Mouse (Mus musculus): ENCODE measurements around the gene Asb11. TPM values are rescaled to one million over a fixed set of nuclear protein-coding genes. Genes with fewer than 3 reads are reported as not detected.
A peak's percentile ranks its signal among the peaks of the same experiment; 100 is the strongest.

Gene Asb11
- total RNA-seq, 4 experiments from 2014 or later: 144 to 186 (median 154) TPM

DNA sequence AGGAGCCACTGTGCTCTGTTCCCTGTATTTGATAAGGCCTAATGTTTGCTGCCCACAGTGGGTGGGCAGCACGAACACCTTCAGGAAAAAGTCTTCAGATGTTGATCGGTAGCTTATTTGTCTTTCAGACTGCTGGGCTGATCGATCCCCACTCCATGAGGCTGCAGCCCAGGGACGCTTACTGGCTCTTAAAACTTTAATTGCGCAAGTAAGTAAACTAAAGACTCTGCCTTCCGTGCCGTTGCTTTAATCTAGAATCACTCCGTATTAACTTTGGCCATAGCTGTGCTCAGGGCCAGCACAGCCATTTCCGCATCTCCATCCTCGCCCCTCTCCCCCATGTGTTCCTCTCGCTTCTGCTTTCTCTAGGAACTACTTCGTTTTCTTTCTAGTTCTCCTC lies 8.8 kb downstream of the Asb11 start:
- DNase-seq (ENCODE audit: low spot score): no peak

DNA sequence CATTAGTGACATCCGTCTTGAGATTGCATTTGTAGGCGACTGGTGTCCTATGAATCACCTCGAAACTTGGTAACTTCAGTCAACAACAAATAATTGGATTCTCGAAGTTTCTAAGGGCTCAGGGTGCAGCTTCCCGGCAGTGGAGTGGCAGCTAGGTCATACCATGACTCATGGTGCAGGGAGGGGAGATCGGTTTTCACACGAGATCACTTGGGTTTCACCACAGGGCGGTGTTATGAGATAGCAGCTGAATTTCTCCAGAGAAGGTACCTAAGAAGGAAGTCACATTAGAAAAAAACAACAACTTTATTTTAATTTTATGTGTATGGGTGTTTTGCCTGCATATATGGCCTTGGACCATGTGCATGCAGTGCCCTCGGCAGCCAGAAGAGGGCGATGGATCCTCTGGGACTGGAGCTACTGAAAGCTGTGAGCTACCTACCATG lies 9.3 kb downstream of the Asb11 start:
- no peak for DNase-seq (ENCODE audit: low spot score)

DNA sequence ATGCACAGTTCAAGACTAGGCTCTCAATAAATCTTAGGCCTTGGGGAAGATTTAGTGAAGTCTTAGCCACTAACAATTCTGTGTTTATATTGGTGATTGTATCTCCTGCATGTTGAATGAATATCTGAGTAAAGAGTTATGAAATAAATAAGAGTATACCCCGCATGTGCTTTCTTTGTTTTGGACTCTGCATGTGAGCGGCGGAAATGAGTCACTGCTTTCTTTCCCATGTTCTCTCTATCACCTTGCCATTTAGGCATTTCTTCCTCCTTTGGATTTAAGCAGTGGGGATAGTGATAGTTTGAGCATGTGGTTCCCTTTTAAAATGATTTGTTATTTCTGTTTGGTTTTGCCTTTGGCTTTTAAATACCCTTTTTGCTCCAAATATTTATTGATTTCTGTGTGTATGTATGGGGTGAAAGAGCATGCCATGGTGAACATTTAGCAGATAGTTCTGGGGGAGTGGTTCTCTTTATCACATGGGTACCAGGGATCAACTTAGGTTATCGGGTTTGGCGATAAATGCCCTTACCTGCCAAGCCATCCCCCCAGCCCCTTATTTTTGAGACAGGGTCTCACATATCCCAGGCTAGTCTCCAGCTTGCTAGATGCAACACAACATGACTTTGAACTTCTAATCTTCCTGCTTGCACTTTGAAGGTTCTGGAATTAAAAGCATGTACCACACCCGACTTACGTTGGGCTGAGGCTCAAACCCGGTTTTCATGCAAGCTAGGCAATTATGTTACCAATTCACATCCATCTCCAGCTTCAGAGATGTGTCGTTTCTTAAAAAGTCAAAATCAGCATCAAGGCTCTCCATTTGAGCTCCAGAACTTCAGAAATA lies 10.3 kb downstream of the Asb11 start:
- DNase-seq (ENCODE audit: low spot score): no peak

DNA sequence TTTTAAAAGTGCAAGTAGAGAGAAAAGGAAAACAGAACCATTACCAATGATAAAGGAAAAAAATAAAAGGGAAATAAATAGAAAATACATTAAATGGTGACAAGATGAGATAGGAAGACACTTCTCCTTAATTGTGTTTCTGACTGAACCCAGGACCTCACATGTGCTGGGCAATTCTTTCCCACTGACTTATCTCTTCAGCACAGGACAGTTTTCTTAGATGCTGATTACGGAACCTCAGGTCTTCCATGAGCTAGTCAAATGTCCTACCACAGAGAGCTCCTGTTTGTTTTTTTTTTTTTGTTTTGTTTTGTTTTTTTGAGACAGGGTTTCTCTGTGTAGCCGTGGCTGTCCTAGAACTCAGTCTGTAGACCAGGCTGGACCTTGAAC lies 10.9 kb downstream of the Asb11 start:
- no peak for DNase-seq (ENCODE audit: low spot score)

DNA sequence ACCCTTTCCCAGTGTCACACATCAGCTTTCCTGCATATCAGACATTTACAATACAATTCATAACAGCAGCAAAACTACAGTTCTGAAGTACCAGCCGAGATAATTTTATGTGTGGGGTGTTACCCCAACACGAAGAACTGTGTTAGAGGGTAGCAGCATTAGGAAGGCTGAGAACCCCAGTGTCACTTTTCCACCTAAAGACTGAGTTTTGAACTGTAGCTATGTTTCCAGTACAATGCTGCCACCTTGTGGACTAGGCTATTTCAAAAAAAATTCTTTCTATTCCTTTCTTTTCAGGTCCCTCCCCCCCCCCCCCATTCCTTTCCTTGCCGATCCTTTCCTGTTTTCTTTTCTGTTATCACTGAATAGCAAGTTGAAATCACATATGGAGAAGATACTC lies 12.4 kb downstream of the Asb11 start:
- DNase-seq (ENCODE audit: low spot score): peak; percentile 48

DNA sequence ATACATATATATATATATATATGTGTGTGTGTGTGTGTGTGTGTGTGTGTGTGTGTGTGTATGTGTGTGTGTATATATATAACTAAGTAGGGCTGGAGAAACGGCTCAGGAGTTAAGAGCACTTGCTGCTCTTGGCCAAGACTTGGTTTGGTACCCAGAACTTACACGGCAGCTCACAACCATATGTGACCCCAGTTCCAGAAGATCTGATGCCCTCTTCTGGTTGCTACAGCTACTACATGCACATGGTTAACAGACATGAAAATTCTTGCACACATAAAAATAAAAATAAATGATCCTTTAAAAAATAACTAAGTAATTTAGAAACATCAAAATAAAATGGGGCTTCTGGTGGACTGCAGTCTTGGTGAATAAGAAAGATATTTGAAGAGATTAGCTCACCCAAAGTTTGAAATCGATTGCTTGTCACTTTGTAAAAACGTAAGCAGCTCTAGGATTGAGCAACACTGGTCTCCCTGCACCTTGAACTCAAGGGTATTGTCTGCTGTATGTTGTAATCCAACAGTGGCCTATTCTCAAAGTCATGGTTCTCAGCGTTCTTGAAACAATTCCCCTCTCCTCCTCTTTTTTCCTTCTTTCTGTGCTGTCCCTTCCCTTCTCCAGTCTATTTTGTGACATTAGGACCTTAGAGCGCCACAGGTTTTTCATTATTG lies 22.5 kb downstream of the Asb11 start:
- no peak for DNase-seq (ENCODE audit: low spot score)

DNA sequence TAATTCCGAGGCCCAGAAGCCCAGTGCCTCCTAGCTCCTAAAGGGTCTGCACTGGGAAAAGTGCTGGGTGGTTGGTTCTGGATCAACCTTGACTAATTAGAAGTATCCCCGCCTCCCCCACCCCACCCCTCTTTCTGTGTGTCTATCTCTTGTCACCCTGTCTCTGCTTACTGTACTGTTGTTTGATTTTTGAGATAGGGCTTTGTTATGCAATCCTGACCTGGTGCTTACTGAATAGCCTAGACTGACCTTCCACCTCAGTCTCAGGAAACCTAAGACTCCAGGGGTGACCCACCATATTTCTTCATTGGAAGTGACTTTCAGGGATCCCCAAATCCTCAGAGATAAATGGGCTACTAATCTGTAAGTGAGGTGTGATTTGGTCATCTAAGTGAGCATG lies 65.5 kb downstream of the Asb11 start:
- DNase-seq (ENCODE audit: low spot score): no peak

DNA sequence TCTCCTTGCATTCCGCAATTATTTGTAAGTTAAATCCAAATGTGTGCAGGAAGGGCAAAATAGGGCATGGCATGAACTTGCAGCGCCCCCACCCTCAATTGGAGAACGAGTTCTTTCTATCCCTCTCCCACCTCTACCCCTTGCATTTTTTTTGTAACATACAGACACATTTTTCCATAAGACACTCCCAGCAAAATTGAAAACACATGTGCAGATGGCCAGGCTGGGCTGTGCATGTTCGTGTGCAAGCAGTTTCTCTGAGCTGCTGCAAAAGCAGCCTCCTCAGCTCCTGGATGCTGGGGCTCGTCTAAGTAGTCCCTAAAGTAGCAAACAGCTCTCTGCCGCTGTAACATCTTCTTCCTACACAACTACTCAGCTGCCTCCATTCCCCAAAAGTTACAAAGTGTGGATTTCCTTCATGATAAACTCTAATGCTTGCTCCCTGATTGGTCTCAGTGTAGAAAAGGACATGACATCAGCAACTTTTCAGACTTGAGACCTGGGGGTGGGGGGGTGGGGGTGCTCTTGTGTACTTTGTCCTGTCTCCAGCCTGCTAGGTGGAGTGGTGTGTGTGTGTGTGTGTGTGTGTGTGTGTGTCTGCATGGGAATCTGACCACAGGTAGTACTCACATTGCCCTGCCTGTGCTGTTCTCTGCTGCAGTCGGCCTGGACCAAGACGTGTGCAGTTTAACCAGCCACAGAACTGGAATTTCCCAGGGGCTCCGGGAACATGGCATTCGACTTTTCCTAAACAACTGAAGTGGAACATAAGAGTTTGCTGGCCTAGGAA lies 69.1 kb downstream of the Asb11 start, which contains the start of gene Asb9:
TSS of gene Asb9 (plus strand) at position 619 of the 790 bp plus-strand sequence.
- no peak for DNase-seq (ENCODE audit: low spot score)

DNA sequence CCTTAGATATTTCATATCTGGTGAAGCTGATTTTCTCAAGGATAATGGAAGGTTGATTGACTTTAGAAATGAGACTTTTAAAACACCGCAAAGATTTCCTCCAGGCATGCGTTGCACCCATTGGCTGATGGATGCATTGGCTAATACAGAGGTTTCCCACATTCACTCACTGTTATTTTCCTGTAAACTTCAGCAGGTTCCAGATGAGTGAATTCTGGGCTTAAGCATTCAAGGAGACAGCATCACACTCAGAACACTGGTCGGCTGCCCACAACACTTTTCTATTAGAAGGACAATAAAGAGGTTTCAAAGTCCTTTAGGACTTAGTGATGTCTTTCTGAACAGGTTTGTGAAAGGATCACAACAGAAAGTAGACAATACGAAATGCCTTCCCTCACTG lies 70.3 kb downstream of the Asb11 start:
- DNase-seq (ENCODE audit: low spot score): no peak

DNA sequence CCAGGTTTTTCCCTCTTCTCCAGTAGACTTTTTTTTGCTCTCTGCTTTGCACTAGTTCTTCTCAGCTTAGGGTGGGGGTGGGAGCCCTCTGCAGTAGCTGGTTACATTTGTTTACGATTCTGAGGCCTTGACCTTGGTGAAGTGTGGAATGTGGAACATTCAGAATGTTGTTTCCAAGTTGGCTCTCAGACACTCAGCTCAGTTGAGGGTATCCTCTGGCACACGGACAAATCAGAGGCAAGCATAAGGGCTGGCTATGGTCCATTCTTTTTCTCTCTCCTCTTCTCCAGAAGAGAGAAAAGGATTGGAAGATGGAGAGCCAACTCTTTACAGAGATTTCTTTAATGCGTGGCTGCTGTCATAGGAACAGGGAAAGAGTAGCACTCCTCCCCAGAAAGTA lies 71.9 kb downstream of the Asb11 start:
- no peak for DNase-seq (ENCODE audit: low spot score)

Other genes with a start within 250 kb of the Asb11 start
- gene Bmx, start 178.8 kb upstream of the Asb11 start, total RNA-seq (2022): 1 to 10 TPM; 1.9 to 3.0 (median 2.2) TPM
- gene Pir, start 167.6 kb upstream of the Asb11 start, total RNA-seq (2022): 10 to 100 TPM in 2 of 4 experiments, 1 to 10 TPM in 2; 7.1 to 10.8 (median 9.7) TPM
- 1 to 10 TPM; 2.7 to 4.5 (median 3.5) TPM for gene Vegfd, start 63.6 kb upstream of the Asb11 start, total RNA-seq (2022)
- gene Piga, start 17.2 kb upstream of the Asb11 start, total RNA-seq (2022): 1 to 10 TPM; 1.4 to 2.4 (median 2.0) TPM
- not detected for gene Asb9, start 69.3 kb downstream of the Asb11 start, total RNA-seq (2022)